ENCODE assay signal across 13 mouse cellular contexts in genomic region chr6:24728130-24728529, GRCm38 (mm10). TPM values are rescaled to one million over a fixed set of nuclear protein-coding genes. Genes with fewer than 3 reads are reported as not detected.
"Had no signal": no experiment of that assay in that cellular context is flagged by ENCODE, and none has a peak within 500 bp of the region (broad histone marks: within the 10 kb centered on the region; RNA-seq: fewer than 3 reads in every experiment).

No protein-coding gene starts in this region.

- DNase-seq: retina, postnatal 1 day; right cerebral cortex, adult 18-20 months; right cerebral cortex, postnatal 14 days; right cerebral cortex, postnatal 25 days; right cerebral cortex, postnatal 4 days; spleen, adult 18-20 months; thymus, adult 18-20 months; thymus, adult 2 months; thymus, postnatal 14 days; thymus, postnatal 25 days; thymus, postnatal 36 days; thymus, postnatal 4 days had no signal

RNA-seq across cellular contexts. Expression of gene Hyal4, which starts 20.0 kb away (rescaled TPM):
- total RNA-seq: neutrophil, adult 5-6 weeks had no signal
